Mouse (Mus musculus): ENCODE data around the gene 4930447C04Rik.

DNA sequence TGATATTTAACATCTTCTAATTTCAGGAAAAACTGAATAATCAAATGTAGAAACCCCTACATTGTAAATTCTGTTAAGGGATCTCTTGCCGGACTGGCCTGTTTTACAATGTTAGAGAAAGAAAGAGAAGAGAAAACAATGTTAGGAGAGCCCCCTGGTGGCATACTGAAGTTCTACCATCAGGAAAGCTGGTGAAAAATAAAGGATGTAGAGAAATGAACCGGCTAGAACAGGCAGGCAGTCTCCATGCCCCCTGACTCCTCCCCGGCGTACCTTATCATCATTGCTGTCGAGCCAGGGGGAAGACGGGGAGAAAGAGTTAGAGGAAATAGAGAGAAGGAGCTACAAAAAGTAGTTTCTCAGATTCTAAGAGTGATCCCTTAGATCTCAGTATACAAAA, 32.6 kb upstream of the 4930447C04Rik start:
- TF ChIP-seq CTCF (IDR thresholded peaks at IDR 0.05; ENCODE audit: borderline replicate concordance, extremely low read depth, insufficient read depth, insufficient read length) (peak; percentile 45; the same call in 1 of the 2 replicates), POLR2A (IDR thresholded peaks at IDR 0.05; ENCODE audit: borderline replicate concordance, extremely low read depth, insufficient read depth, insufficient read length, poor library complexity, severe bottlenecking) (no peak)

All from brain, embryonic 14.5 days (tissue).